Mouse (Mus musculus) cerebellum, adult 9-10 months (tissue): ENCODE measurements around the gene Phgr1.

Experiments used
- DNase-seq: peaks from one replicate; pipeline ENCODE4 v3.0.0; 2022

The Phgr1 gene

DNA sequence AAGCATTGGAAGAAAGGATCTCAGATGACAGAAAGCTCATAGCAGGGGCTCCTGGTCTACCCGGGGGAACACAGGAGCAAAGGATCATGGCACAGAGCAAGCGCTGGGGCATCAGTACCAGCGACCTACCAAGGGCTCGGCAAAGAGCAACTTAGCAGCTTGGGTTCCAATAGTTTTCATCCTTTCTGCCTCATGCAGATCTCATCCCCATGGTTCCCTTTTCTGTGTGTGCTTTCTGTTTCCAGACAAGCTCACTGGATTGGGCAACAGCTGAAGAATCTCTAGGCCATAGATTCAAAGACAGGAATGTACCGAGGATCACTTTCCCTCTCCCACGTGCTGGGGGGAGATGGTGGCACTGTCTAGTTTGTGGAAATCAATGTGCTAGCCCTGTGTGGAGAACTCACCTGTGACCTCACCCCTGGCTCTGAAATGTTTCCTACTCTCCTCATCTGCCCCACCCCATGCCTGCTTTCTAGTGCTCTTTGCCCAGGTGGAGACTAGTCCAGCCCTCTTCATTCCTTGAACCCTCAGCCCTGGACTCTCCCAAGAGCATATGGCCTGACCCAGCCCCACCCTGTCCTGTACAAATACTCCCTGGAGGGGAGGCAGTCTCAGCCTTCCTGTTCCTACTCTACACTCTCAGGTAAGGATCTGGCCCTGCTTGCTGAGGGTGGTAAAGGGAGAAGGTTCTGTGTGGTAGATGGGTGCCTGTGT is at the start of gene Phgr1:
Gene Phgr1 (plus strand): TSS at position 612 of the 717 bp plus-strand sequence.
- DNase-seq, result no peak

GRCm38 (mm10) chr2:118723693-118724486 is 48.7 kb upstream of the Phgr1 start:
- no peak for DNase-seq

DNA sequence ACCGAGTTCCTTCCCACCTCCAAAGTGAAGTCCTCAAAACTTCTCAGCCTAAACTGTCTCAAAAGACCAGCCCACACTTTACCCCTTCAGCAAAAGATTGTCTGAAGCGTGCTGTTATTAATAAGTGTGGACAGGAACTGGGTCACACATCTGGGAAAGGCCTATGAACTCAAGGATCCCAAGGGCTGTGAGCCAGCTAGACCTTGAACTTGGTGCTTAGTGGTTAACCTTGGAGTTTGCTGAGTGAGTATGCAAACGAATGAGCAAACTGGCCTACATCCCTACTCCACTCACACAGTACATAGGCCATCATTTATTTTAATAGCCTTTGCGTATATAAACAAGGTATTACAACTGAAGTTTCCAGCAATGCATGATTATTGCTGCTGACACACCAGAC is 47.1 kb upstream of the Phgr1 start:
- DNase-seq, result no peak

- no peak for DNase-seq
Measured at GRCm38 (mm10) chr2:118726873-118727272, 45.7 kb upstream of the Phgr1 start.

GRCm38 (mm10) chr2:118727911-118728310 is 44.7 kb upstream of the Phgr1 start:
- no peak for DNase-seq

- no peak for DNase-seq
Measured at GRCm38 (mm10) chr2:118728337-118728736, 44.2 kb upstream of the Phgr1 start, which contains the start of gene Plcb2. Gene Plcb2, minus strand, starts transcription at chr2:118728438.

- no peak for DNase-seq
Measured at GRCm38 (mm10) chr2:118729194-118729593, 43.4 kb upstream of the Phgr1 start.

- no peak for DNase-seq
Measured at GRCm38 (mm10) chr2:118729816-118730621, 42.5 kb upstream of the Phgr1 start.

GRCm38 (mm10) chr2:118730622-118730915 is 42.0 kb upstream of the Phgr1 start:
- DNase-seq, result no peak

GRCm38 (mm10) chr2:118731981-118732380 is 40.6 kb upstream of the Phgr1 start:
- no peak for DNase-seq

- DNase-seq, result no peak
Measured at GRCm38 (mm10) chr2:118733341-118733740, 39.2 kb upstream of the Phgr1 start.

DNA sequence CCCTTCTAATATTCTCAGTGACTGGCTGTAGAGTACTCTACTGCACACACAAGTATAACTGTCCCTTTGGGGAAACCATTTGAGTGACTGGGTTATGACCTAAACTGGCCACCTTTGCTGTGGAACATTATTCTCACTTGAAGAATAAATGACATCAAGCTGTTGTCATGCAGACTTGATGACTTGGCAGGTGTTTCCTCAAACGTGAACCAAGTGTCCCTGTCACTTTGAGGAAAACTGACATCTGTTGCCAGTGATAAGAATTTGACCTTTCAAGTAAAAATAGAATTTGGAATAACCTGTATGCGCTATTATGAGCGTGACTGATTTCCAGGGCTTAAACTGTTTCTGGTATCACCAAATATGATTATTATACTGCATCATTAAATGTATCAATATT is 32.2 kb upstream of the Phgr1 start:
- no peak for DNase-seq

GRCm38 (mm10) chr2:118741183-118741582 is 31.4 kb upstream of the Phgr1 start:
- no peak for DNase-seq

- peak; percentile 83 for DNase-seq
Measured at GRCm38 (mm10) chr2:118743261-118743943, 29.2 kb upstream of the Phgr1 start.

DNA sequence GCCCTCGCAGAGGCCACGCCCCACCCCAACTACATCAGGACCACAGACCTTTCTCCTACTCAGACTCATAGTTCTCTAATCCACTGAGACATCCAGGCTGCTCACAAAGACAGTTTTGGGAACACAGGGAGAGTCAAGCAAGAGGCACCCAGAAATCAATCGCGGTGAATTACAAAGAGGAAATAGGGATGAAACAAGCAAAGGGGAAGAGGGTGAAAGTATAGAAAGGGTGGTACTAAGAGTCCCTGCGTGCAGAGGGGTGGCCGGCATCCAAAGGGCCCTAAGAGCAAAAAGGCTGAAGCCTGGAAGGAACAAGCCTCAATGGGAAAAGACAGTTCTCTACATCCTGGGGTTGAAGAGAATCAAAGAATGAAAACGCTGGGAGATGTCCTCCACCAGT is 27.9 kb upstream of the Phgr1 start:
- DNase-seq, result peak; percentile 60

GRCm38 (mm10) chr2:118745232-118745884 is 27.2 kb upstream of the Phgr1 start, which contains the start of gene Inafm2:
Gene Inafm2, plus strand, starts transcription at chr2:118745758.
- DNase-seq, result peak; percentile 93

GRCm38 (mm10) chr2:118745915-118746901 is 26.4 kb upstream of the Phgr1 start:
- peak; percentile 61 for DNase-seq

DNA sequence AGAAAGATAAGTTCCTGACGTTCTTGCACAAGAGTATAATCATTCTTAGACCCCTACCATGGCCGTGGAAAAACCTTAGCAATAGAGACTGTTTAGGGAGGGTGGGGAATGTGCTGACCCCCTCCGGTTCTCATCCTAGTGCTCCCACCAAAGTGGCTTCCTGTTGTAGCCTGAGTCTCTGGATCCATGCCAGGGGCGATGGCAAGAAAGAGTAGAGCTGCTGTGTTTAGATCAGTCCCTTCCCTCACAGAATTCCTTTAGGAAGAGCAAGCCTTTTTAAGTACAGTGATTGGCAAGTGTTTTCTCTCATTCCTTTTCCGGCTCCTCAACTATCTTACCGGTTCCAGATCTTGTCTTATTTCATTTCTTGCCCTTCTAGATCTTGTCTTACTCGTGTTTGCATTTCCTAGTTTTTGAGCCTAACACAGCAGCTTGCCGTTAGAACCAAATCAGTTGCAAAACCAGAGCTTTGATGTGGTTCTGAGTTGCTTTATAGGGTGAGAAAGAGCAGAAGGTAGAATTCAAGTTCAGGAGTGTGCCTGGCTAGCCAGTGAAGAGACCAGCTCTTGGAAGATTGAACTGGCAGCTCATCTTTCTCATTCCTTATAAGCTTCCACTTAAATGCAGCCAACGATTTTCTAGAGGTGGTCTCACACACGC is 25.1 kb upstream of the Phgr1 start:
- peak; percentile 64 for DNase-seq

GRCm38 (mm10) chr2:118749341-118749884 is 23.2 kb upstream of the Phgr1 start:
- no peak for DNase-seq

GRCm38 (mm10) chr2:118750476-118750875 is 22.1 kb upstream of the Phgr1 start:
- DNase-seq, result no peak
